Mouse (Mus musculus): Measurements from ENCODE around the gene Efna3. TPM values are rescaled to one million over a fixed set of nuclear protein-coding genes. Genes with fewer than 3 reads are reported as not detected.

Efna3 gene
- polyA plus RNA-seq, 1 experiment, result 59.4 TPM

- peak; percentile 53 for DNase-seq (ENCODE audit: low read depth)
- TF ChIP-seq CTCF (IDR thresholded peaks at IDR 0.05; ENCODE audit: borderline replicate concordance, extremely low read depth, insufficient read depth, insufficient read length), result no peak
- no peak for TF ChIP-seq POLR2A (IDR thresholded peaks at IDR 0.05; ENCODE audit: borderline replicate concordance, extremely low read depth, insufficient read depth, insufficient read length, poor library complexity, severe bottlenecking)
Observed at GRCm38 (mm10) chr3:89321183-89322130, 1.3 kb downstream of the Efna3 start.

DNA sequence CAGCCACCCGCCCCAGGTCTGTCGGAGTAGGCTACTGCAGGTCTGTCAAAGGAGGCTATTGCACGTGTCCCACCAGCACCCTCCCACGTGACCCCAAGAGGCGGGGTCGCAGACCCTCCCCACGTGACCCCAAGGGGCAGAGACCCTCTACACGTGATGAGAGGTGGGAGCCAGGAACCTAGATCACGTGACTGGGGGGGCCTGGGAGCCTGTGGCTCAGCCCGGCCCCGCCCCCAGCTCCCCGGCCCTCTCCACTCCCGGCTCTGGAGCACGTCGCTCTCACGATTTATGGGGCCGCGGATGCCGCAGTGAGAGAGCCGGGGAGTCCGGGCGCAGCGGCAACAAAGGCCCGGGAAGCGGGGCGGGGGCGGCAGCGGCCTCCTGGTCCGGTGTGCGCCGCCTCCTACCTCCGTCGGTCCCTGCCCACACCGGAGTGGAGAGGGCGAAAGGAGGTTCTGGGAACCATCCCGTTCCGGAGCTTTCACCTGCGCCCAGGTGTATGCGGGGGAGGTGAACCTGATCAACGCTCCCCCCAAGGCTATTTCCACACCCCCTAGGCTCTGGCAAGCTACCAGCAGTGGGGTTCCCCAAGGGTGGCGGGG lies 2.1 kb downstream of the Efna3 start:
- TF ChIP-seq CTCF (IDR thresholded peaks at IDR 0.05; ENCODE audit: borderline replicate concordance, extremely low read depth, insufficient read depth, insufficient read length), result no peak
- no peak for TF ChIP-seq POLR2A (IDR thresholded peaks at IDR 0.05; ENCODE audit: borderline replicate concordance, extremely low read depth, insufficient read depth, insufficient read length, poor library complexity, severe bottlenecking)

DNA sequence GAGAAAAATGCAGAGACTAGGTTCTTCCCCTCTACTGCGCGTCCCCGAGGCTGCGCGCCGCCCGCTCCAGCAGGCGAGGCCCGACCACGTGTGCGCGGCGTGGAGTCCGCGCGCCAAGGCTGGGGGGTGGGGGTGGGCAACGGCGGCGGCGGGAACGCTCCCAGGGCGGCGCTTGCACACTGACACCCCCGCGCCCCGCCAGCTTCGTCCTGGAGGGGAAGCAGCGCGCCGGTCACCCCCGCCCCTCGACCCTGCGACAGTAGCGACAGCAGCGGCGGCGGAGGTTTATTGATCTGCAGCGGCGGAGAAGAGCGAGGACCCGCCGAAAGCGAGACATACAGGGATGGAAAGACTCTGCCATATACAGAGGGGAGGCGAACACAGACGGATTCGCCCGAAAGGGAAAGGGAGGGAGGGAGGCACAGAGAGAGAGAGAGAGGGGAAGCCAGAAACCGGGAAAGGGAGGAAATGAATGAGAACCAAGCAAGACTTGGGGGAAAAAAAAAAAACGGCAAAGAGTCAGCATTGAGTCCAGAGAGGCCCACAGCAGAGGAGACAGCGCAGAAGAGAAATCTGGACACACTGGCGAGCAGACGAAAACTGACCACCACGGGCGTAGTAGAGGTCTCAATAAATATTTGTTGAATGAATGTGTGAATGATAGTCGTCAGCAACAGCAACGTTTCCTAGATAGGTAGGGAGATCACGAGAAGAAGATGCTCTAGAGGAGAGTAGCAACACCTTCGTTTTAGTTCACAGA lies 3.0 kb downstream of the Efna3 start:
- DNase-seq (ENCODE audit: low read depth), result peak; percentile 64
- TF ChIP-seq CTCF (IDR thresholded peaks at IDR 0.05; ENCODE audit: borderline replicate concordance, extremely low read depth, insufficient read depth, insufficient read length) (no peak), POLR2A (IDR thresholded peaks at IDR 0.05; ENCODE audit: borderline replicate concordance, extremely low read depth, insufficient read depth, insufficient read length, poor library complexity, severe bottlenecking) (no peak)

More for the DNA sequence above, 2.1 kb downstream of the Efna3 start:
- peak; percentile 85 for DNase-seq (ENCODE audit: low read depth)

DNA sequence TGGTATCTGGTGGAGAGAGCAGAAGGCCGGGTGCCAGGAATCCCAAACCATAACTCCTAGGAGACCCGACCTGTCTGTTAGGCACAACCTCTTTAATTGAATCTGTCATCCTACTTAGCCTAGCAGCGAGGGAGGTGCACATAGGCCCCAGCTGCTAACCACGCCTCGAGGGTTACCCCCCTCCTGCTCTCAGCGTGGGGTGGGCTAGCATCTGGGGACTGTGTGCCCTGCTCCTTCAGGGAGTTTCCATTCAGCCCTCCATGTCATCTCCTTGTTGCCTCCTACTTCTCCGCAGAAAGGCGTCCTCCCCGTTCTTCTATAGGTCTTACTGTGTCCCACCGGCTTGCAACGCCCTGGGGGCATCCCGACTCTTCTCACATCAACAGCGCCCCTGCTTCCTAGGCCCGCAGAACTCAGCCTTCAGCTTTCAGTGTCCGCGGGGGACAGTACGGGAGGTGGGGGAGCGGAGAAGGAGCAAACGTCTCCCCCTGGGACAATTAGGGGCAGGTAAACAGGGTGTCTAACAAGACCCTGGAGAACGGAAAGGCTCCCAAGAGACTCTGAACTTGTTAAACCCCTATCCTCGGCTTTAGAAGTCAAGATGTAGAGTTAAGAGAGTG lies 3.7 kb downstream of the Efna3 start:
- DNase-seq (ENCODE audit: low read depth), result peak; percentile 14
- TF ChIP-seq CTCF (IDR thresholded peaks at IDR 0.05; ENCODE audit: borderline replicate concordance, extremely low read depth, insufficient read depth, insufficient read length) (no peak), POLR2A (IDR thresholded peaks at IDR 0.05; ENCODE audit: borderline replicate concordance, extremely low read depth, insufficient read depth, insufficient read length, poor library complexity, severe bottlenecking) (no peak)

DNA sequence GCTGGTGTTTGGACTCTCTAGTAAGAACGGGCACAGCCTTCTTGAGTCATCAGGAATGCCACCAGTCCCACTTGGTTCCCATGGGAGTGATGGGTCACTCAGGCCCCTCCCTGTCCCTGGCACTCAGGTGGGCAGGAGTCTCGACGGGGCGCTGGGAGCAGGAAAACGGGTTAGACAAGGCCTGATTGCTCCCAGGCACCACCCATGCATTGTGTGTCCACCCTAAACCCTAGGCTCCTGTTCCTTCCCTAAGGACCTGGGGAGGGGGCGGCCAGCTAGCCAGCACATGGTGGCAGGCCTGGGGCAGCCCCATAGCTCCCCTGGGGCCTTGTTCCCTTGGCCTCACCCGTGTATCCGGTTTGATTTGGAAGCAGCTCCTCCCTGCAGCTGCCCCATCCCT lies 4.4 kb downstream of the Efna3 start:
- TF ChIP-seq CTCF (IDR thresholded peaks at IDR 0.05; ENCODE audit: borderline replicate concordance, extremely low read depth, insufficient read depth, insufficient read length), result no peak
- TF ChIP-seq POLR2A (IDR thresholded peaks at IDR 0.05; ENCODE audit: borderline replicate concordance, extremely low read depth, insufficient read depth, insufficient read length, poor library complexity, severe bottlenecking), result no peak
- DNase-seq (ENCODE audit: low read depth), result no peak

GRCm38 (mm10) chr3:89317246-89317645 lies 5.5 kb downstream of the Efna3 start:
- TF ChIP-seq CTCF (IDR thresholded peaks at IDR 0.05; ENCODE audit: borderline replicate concordance, extremely low read depth, insufficient read depth, insufficient read length) (no peak), POLR2A (IDR thresholded peaks at IDR 0.05; ENCODE audit: borderline replicate concordance, extremely low read depth, insufficient read depth, insufficient read length, poor library complexity, severe bottlenecking) (no peak)
- peak; percentile 18 for DNase-seq (ENCODE audit: low read depth)

DNA sequence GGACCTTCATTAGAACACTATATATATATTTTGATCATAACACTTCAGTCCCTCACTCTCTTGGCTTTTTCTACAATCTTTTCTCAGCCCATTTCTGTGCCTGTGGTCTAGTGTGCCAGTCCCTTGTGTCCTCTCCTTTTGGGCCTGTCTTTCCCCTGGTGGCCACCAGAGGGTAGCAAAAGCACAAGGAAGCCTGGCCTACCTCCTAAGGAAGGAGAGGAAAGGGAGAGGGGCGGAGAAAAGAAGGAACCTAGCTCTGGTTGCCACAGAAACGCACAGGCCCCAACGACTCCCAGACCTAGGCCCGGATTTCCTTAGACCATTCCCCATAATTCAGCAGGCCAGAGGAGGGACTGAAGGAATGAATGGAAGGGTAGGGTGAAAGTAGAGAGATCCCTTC lies 5.9 kb downstream of the Efna3 start:
- TF ChIP-seq POLR2A (IDR thresholded peaks at IDR 0.05; ENCODE audit: borderline replicate concordance, extremely low read depth, insufficient read depth, insufficient read length, poor library complexity, severe bottlenecking) (no peak), CTCF (IDR thresholded peaks at IDR 0.05; ENCODE audit: borderline replicate concordance, extremely low read depth, insufficient read depth, insufficient read length) (peak; percentile 95)
- DNase-seq (ENCODE audit: low read depth), result peak; percentile 95

DNA sequence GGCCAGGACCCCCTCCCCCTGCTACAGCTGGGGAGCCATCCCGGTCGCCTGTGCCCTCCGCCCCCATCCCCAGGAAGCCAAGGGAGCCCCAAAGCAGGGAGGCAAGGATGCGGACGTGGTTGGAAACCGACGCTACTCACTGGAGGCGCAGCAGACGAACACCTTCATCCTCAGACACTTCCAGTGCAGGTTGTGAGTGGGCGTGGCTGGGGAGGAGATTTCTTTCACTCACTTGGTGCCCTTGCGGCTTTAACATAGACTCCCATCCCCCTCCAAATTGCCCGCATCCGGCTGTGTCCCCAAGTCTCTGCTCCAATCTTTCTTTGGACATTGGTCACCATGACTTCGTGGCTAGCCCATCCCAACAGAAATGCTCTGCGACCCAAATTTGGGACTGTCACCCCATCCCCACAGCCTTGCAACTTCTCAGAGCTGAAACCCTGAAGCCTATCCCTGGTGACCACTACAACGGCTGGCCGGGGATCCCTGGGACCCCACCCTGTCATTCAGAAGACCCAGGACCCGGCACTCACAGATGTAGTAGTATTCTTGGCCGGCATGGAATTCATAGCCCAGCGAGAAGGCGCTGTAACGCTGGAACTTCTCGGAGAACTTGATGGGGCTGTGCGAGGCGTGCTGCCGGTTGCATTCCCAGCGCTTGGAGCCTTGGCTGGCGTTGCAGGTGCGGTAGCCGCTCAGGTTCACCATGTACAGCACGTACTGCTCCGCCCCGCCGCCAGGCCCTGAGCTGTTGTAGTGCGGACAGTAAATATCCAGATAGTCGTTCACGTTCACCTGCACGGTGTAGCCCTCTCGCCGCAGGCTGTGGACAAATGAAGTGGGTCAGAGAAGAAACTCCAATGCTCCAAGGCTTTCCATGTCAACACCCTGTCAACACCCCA lies 6.6 kb downstream of the Efna3 start:
- DNase-seq (ENCODE audit: low read depth), result no peak
- TF ChIP-seq CTCF (IDR thresholded peaks at IDR 0.05; ENCODE audit: borderline replicate concordance, extremely low read depth, insufficient read depth, insufficient read length) (0 out of 2 replicates have a peak, but pooled peaks have one; percentile 1), POLR2A (IDR thresholded peaks at IDR 0.05; ENCODE audit: borderline replicate concordance, extremely low read depth, insufficient read depth, insufficient read length, poor library complexity, severe bottlenecking) (no peak)

DNA sequence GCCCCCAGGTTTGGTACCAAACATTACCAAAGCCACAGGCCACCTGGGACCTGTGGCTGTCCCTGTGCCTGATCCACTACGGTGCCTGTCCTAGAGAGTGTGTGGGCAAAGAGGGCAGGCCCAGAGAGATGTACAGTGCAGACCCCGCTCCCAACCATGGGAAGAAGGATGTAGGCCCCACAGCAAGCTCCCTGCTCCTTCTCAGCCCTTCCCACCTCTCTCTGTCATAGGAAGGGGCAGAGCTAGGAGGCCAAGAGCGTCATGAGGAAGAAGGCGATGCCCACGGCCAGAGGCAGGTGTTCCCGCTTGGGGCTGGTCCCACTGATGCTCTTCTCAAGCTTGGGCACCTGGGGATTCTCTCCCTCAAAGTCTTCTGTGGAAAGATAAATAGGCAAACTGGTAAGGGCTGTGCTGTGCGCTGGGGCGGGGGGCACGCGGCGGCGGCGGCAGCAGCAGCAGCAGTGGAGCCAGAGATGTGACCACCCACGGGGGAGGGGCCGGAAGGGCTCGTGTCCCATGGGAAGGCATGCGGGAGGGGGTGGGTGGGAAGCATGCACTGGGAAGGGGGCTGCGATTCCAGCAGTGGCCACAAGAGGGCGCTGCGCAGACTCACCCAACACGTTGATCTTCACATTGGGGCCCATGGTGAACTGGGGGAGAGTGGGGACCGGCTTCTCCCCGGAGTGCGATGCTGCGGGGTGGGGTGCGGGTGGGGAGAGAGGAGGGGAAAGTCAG lies 7.4 kb downstream of the Efna3 start:
- DNase-seq (ENCODE audit: low read depth), result peak; percentile 85
- TF ChIP-seq POLR2A (IDR thresholded peaks at IDR 0.05; ENCODE audit: borderline replicate concordance, extremely low read depth, insufficient read depth, insufficient read length, poor library complexity, severe bottlenecking), result no peak
- TF ChIP-seq CTCF (IDR thresholded peaks at IDR 0.05; ENCODE audit: borderline replicate concordance, extremely low read depth, insufficient read depth, insufficient read length), result peak; percentile 99
